Mouse (Mus musculus) C2C12 (cell line): ENCODE data around the gene Slc16a10.

Experiments used
- CEBPB ChIP-seq: IDR thresholded peaks from one replicate; pipeline ENCODE4 v1.6.1; 2011; ENCODE audit warnings: low read depth, mild to moderate bottlenecking, control low read depth, moderate library complexity
- CTCF ChIP-seq: IDR thresholded peaks from one replicate; pipeline ENCODE4 v1.5.1; 2011; ENCODE audit not compliant: control insufficient read depth, insufficient read depth, insufficient read length
- MYOG ChIP-seq: IDR thresholded peaks from one replicate; pipeline ENCODE4 v1.6.1; 2011; ENCODE audit not compliant: control insufficient read depth, insufficient read length; ENCODE audit errors: extremely low read depth
- USF1 ChIP-seq: IDR thresholded peaks from one replicate; pipeline ENCODE4 v1.6.1; 2011; ENCODE audit warnings: low read depth, mild to moderate bottlenecking, control low read depth, moderate library complexity

DNA sequence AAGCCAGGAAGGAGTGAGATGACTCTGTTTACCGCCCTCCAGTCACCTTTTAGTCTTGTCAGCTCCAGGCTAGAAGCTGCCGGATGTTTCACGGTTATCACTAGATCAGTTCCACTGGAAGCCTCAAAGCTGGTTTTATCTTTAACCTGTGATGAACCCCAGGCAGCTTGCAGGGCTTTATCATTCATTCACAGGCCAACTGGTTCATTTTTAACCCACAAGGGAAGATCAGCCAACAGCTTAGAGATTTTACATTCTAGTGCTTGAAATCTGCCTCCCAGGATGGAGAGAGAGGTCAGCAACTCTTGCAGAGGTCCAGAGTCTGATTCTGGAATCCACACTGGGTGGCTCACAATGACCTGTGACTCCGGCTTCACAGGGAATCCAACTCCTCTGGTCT is 150.9 kb downstream of the Slc16a10 start:
- TF ChIP-seq MYOG = no peak
- no peak for TF ChIP-seq CEBPB
- no peak for TF ChIP-seq CTCF
- TF ChIP-seq USF1 = no peak
